In the genomic region with DNA sequence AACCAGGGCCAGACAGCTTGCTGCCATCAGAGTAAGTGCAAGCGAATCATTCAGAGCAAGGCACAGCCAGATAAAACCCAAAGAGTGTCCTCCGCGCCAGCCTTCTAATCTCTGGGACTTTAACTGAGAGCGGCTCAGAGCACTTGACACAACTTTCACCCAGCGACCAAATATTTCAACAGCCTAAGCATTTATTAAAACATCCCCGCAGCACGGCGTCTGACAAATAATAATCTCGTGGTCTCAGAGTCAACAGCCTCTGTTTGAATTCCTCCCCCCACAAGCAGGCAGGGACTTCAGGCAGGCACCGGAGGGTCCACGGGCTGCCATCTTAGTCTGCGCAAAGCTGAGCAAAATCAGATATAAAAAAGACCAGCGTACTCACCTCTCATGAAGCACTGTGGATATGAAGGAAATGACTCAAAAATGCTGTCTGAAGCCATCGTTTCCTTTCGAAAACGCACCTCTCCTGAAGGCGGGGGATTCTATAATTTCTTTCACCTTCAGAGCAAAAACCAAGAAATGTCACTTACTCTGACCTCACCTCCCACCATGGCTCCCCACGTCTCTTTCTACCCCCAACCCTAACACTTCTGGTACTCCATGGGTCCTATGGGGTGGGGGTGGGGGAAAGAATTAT, we compare ENCODE assay signal across 11 mouse cellular contexts. TPM values are rescaled to one million over a fixed set of nuclear protein-coding genes. Genes with fewer than 3 reads are reported as not detected.
DNase-seq lines count a peak whose midpoint lies in the region; ATAC-seq and TF ChIP-seq lines count a peak whose summit lies in the region.
"Had no signal": no experiment of that assay in that cellular context is flagged by ENCODE, and none has a peak within 500 bp of the region (broad histone marks: within the 10 kb centered on the region; RNA-seq: fewer than 3 reads in every experiment).

No protein-coding gene starts in this region.

- no peak overlapping the region; the same call in 1 of the 2 replicates for H3K4me2 ChIP-seq in stomach, embryonic 15.5 days
- H3K4me2 ChIP-seq in stomach, postnatal 0 days (replicated peaks; ENCODE audit: low read depth) = no peak overlapping the region

- H3K36me3 ChIP-seq in stomach, embryonic 15.5 days = no peaks in the 10 kb centered on the region
- no peaks in the 10 kb centered on the region for H3K36me3 ChIP-seq in stomach, postnatal 0 days (ENCODE audit: control insufficient read depth, insufficient read depth, low read length)
- H3K36me3 ChIP-seq: midbrain, embryonic 10.5 days had no signal

- DNase-seq in stomach, postnatal 0 days (ENCODE audit: low spot score) = no peak
- DNase-seq in thymus, postnatal 36 days = peak; percentile 48 to 50
- DNase-seq in cerebellum, adult 9-10 months = no peak
- no peak for DNase-seq in right cerebral cortex, postnatal 25 days
- no peak for DNase-seq in retina, embryonic 14.5 days (ENCODE audit: low spot score)
- DNase-seq: cerebellum, adult 2 months had no signal

- TF ChIP-seq CTCF in stomach, postnatal 0 days (IDR thresholded peaks at IDR 0.05; ENCODE audit: low read depth) = no peak

- peak; percentile 57; the same call in 1 of the 2 replicates for ATAC-seq in stomach, embryonic 15.5 days (ENCODE audit: insufficient read depth, low FRiP score, low read depth)
- no peak for ATAC-seq in stomach, postnatal 0 days (ENCODE audit: low FRiP score, low TSS enrichment)
- ATAC-seq in erythroblast, adult 5-6 weeks (replicated peaks; ENCODE audit: low FRiP score, poor library complexity, severe bottlenecking) = peak; percentile 60
- ATAC-seq in megakaryocyte progenitor cell, adult 5-6 weeks (replicated peaks; ENCODE audit: poor library complexity) = 0 out of 2 replicates have a peak, but pooled peaks have one; percentile 6
- ATAC-seq: forebrain, embryonic 14.5 days had no signal

- 62% methylated on average over 18 of the region's 18 CpGs for WGBS in stomach, embryonic 15.5 days
- WGBS in stomach, postnatal 0 days = 66% methylated on average over 18 of the region's 18 CpGs

- H3K9me3 ChIP-seq in stomach, embryonic 15.5 days = no peaks in the 10 kb centered on the region
- no peaks in the 10 kb centered on the region for H3K9me3 ChIP-seq in stomach, postnatal 0 days (ENCODE audit: control insufficient read depth, low read length)
- H3K9me3 ChIP-seq: midbrain, embryonic 10.5 days had no signal

- H3K4me1 ChIP-seq in stomach, embryonic 15.5 days = 0 out of 2 replicates have a peak, but pooled peaks cover 5% of the 10 kb centered on the region
- H3K4me1 ChIP-seq in stomach, postnatal 0 days (replicated peaks; ENCODE audit: control insufficient read depth, insufficient read depth) = no peaks in the 10 kb centered on the region

- no peak overlapping the region for H3K9ac ChIP-seq in stomach, embryonic 15.5 days
- H3K9ac ChIP-seq in stomach, postnatal 0 days (ENCODE audit: low read length) = no peak overlapping the region

- peak overlapping the region; percentile 7; the same call in 1 of the 2 replicates for H3K4me3 ChIP-seq in stomach, embryonic 15.5 days (replicated peaks)
- H3K4me3 ChIP-seq in stomach, postnatal 0 days (ENCODE audit: low read depth, low read length) = no peak overlapping the region
- H3K4me3 ChIP-seq: midbrain, embryonic 10.5 days had no signal

- no peak overlapping the region for H3K27ac ChIP-seq in stomach, embryonic 15.5 days
- H3K27ac ChIP-seq in stomach, postnatal 0 days (replicated peaks) = no peak overlapping the region
- H3K27ac ChIP-seq: midbrain, embryonic 10.5 days had no signal

- no peak for TF ChIP-seq EP300 in stomach, postnatal 0 days (optimal IDR thresholded peaks at IDR 0.05)

- no peaks in the 10 kb centered on the region for H3K27me3 ChIP-seq in stomach, embryonic 15.5 days (replicated peaks)
- no peaks in the 10 kb centered on the region for H3K27me3 ChIP-seq in stomach, postnatal 0 days (ENCODE audit: control insufficient read depth, insufficient read depth, low read length)

RNA-seq across cellular contexts. Expression of gene Runx1, which starts 0.6 kb away (rescaled TPM):
- polyA plus RNA-seq in stomach, embryonic 15.5 days (2015; fragmentation: Nextera tagmentation; extraction: Ambion mirVana) = 6.8 and 7.1 TPM in 2 replicates
- polyA plus RNA-seq in stomach, postnatal 0 days (2015; fragmentation: Nextera tagmentation; extraction: Ambion mirVana) = 6.4 and 6.5 TPM in 2 replicates
- 112 and 155 TPM in 2 replicates for total RNA-seq in erythroblast, adult 5-6 weeks (2015; ENCODE audit: low replicate concordance)
- total RNA-seq in erythroblast, adult 5-6 weeks (2017; ENCODE audit: low replicate concordance) = 117 and 121 TPM in 2 replicates
- total RNA-seq in megakaryocyte progenitor cell, adult 5-6 weeks (2015) = 102 and 107 TPM in 2 replicates
- total RNA-seq in megakaryocyte progenitor cell, adult 5-6 weeks (2017) = 44.3 and 51.3 TPM in 2 replicates

Comparison
In these comparisons a context has a peak if more than half of its experiments do, and no peak if none do; other contexts are left out.
1. DNase-seq: peak in thymus, postnatal 36 days (2 of 2); none in stomach, postnatal 0 days (single experiment), cerebellum, adult 9-10 months (single experiment), right cerebral cortex, postnatal 25 days (single experiment) and retina, embryonic 14.5 days (single experiment).